ENCODE assay signal across 9 mouse cellular contexts in the genomic region with DNA sequence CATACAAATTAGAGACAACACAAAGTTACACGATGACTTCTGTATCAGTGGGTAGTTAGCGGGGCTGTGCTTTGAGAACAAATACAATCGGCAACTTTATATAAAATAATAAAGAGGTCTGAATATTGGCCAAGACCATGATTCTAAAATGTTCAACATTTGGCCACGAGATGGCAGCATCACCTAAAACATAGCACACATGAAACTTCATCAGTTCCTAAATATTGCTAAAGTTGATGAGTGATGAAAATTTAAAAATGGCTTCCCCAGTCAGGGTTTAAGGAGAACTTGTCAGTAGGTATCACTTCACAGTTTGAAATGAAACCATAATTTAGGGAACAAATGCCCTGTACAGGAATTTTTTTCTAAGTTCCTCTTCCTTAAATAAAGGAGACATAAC.
A peak's percentile ranks its signal among the peaks of the same experiment; 100 is the strongest.
DNase-seq lines count a peak whose midpoint lies in the region; ATAC-seq and TF ChIP-seq lines count a peak whose summit lies in the region.
"Had no signal": no experiment of that assay in that cellular context is flagged by ENCODE, and none has a peak within 500 bp of the region (broad histone marks: within the 10 kb centered on the region; RNA-seq: fewer than 3 reads in every experiment).

No protein-coding gene starts in this region.

- no peaks in the 10 kb centered on the region for H3K9me3 ChIP-seq in hindbrain, embryonic 11.5 days (ENCODE audit: control insufficient read depth, low read length)
- H3K9me3 ChIP-seq: midbrain, embryonic 12.5 days had no signal

- no peak overlapping the region for H3ac ChIP-seq in myocyte (ENCODE audit: control insufficient read depth, insufficient read length)

- ATAC-seq in hindbrain, embryonic 11.5 days (ENCODE audit: low FRiP score) = no peak

- H3K79me2 ChIP-seq in myocyte (ENCODE audit: control insufficient read depth, insufficient read depth) = no peaks in the 10 kb centered on the region

- no peaks in the 10 kb centered on the region for H3K36me3 ChIP-seq in hindbrain, embryonic 11.5 days (ENCODE audit: control insufficient read depth, insufficient read depth, low read length)
- no peaks in the 10 kb centered on the region for H3K36me3 ChIP-seq in myocyte (ENCODE audit: control insufficient read depth, insufficient read depth)
- H3K36me3 ChIP-seq: midbrain, embryonic 12.5 days had no signal

- no peak for TF ChIP-seq POLR2A in myocyte (IDR thresholded peaks at IDR 0.05; ENCODE audit: insufficient read length, low read depth)

- H3K9ac ChIP-seq in hindbrain, embryonic 11.5 days (ENCODE audit: low read depth, low read length) = no peak overlapping the region
- H3K9ac ChIP-seq: midbrain, embryonic 12.5 days had no signal

- no peaks in the 10 kb centered on the region for H3K27me3 ChIP-seq in hindbrain, embryonic 11.5 days (ENCODE audit: control insufficient read depth, insufficient read depth, low read length)
- no peaks in the 10 kb centered on the region for H3K27me3 ChIP-seq in myocyte (ENCODE audit: control insufficient read depth, insufficient read depth, insufficient read length)
- H3K27me3 ChIP-seq: midbrain, embryonic 12.5 days had no signal

- no peak overlapping the region for H3K4me2 ChIP-seq in hindbrain, embryonic 11.5 days (replicated peaks; ENCODE audit: low read depth, low read length)
- H3K4me2 ChIP-seq in myocyte (ENCODE audit: low read depth) = peak overlapping the region; percentile 44
- H3K4me2 ChIP-seq: midbrain, embryonic 12.5 days had no signal

- no peak overlapping the region for H3K27ac ChIP-seq in hindbrain, embryonic 11.5 days (ENCODE audit: low read depth, low read length)
- H3K27ac ChIP-seq: midbrain, embryonic 12.5 days had no signal

- intact Hi-C loops in left cerebral cortex, postnatal 25 days (cut with DNase I) = loop anchor here (2.0 to 10.0 kb wide), 3 partner anchors 826 to 1206 kb away; no protein-coding TSS in a partner anchor

- H3K4me1 ChIP-seq in hindbrain, embryonic 11.5 days (replicated peaks; ENCODE audit: control insufficient read depth, insufficient read depth, low read length) = no peaks in the 10 kb centered on the region
- H3K4me1 ChIP-seq: midbrain, embryonic 12.5 days had no signal

- H3K4me3 ChIP-seq in hindbrain, embryonic 11.5 days (ENCODE audit: low read depth, low read length) = no peak overlapping the region
- no peak overlapping the region for H3K4me3 ChIP-seq in myocyte
- H3K4me3 ChIP-seq: midbrain, embryonic 12.5 days had no signal

- WGBS in hindbrain, embryonic 11.5 days = 37% methylated on average over 4 of the region's 4 CpGs

- peak; percentile 37 for DNase-seq in ovary, postnatal 14 days (ENCODE audit: low spot score)
- DNase-seq in ovary, postnatal 10 days (ENCODE audit: low spot score) = no peak
- peak; percentile 32 to 43 for DNase-seq in adrenal gland, adult 18-20 months (ENCODE audit: low spot score in 2 of 2)
- peak; percentile 36 for DNase-seq in embryo, embryonic 11.5 days (ENCODE audit: low read depth, low spot score)
- peak; percentile 76 for DNase-seq in hindbrain, embryonic 11.5 days (ENCODE audit: low spot score)
- peak; percentile 70 to 73 for DNase-seq in left cerebral cortex, postnatal 25 days (ENCODE audit: low spot score in 2 of 2)
- no peak for DNase-seq in yolk sac, embryonic 10.5 days (ENCODE audit: low spot score)

TF ChIP-seq in myocyte, 11 proteins besides CTCF, POLR2A, EP300 and RAD21:
- no peak for TF ChIP-seq MYOG (IDR thresholded peaks at IDR 0.05; ENCODE audit: control insufficient read depth in 1 of 3, insufficient read depth in 1 of 3, insufficient read length in 2 of 3, low read depth in 2 of 3)

Comparison
In these comparisons a context has a peak if more than half of its experiments do, and no peak if none do; other contexts are left out.
1. DNase-seq: peak in ovary, postnatal 14 days (single experiment), adrenal gland, adult 18-20 months (2 of 2), embryo, embryonic 11.5 days (single experiment), hindbrain, embryonic 11.5 days (single experiment) and left cerebral cortex, postnatal 25 days (2 of 2); none in ovary, postnatal 10 days (single experiment) and yolk sac, embryonic 10.5 days (single experiment).